Mouse (Mus musculus) C2C12 (cell line): ENCODE measurements around the gene Gm45337.

Source experiments
- CEBPB ChIP-seq: IDR thresholded peaks from one replicate; pipeline ENCODE4 v1.6.1; 2011; ENCODE audit warnings: low read depth, mild to moderate bottlenecking, control low read depth, moderate library complexity
- CTCF ChIP-seq: IDR thresholded peaks from one replicate; pipeline ENCODE4 v1.5.1; 2011; ENCODE audit not compliant: control insufficient read depth, insufficient read depth, insufficient read length
- FOSL1 ChIP-seq: IDR thresholded peaks from one replicate; pipeline ENCODE4 v1.8.0; 2011; ENCODE audit warnings: mild to moderate bottlenecking, low read length; ENCODE audit not compliant: poor library complexity, insufficient read depth, severe bottlenecking
- MAX ChIP-seq: IDR thresholded peaks from one replicate; pipeline ENCODE4 v1.6.1; 2011; ENCODE audit warnings: mild to moderate bottlenecking, control low read depth
- MYOD1 ChIP-seq: IDR thresholded peaks from one replicate; pipeline ENCODE4 v1.6.1; 2011; ENCODE audit warnings: low read depth; ENCODE audit not compliant: control insufficient read depth, insufficient read length
- MYOG ChIP-seq: IDR thresholded peaks from one replicate; pipeline ENCODE4 v1.6.1; 2011; ENCODE audit not compliant: control insufficient read depth, insufficient read length; ENCODE audit errors: extremely low read depth
- USF1 ChIP-seq: IDR thresholded peaks from one replicate; pipeline ENCODE4 v1.6.1; 2011; ENCODE audit warnings: low read depth, mild to moderate bottlenecking, control low read depth, moderate library complexity

DNA sequence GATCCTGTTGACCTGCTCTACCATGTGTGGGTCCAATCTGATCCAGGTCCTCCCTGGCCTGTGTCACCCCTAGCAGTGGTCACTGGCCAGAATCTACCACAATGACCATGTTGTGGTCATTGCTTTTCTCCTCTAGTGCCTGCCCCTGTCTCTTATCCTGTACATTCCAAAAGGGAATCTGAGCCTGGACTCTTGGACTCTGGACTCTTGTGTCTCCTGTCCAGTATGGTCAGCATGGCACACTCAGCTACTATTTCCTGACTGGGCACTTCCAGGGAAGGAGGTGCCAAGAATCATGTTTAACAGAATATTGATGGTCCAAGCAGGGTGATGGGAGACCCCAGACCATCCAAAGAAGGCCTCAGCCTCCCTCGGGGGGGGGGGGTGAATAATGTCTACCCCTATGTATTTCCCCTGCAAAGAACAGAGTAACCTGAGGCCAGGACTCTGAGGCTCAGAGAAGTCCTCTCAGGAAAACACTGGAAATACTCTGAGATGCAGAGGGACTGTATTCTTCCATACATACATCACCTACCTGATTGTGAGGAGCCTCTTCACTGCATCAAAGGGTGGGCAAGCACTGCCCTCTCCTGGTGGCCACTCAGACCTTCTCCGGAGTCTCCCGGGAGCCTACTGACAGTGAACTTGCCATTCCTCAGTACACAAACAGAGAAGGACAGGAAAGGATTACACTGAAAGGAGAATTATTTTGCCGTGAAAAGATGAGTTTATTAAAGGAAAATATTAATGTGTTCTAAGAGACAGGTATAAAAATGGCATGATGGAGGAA is 10.0 kb downstream of the Gm45337 start:
- TF ChIP-seq CTCF (no peak), MAX (no peak), FOSL1 (no peak), USF1 (no peak), MYOG (no peak), MYOD1 (no peak), CEBPB (no peak)
